Mouse (Mus musculus): ENCODE measurements at regions not wholly inside any gene's neighbourhood (a gene's known extent, or its start where the extent isn't known, plus 50 kb on each side); places are given as distances from the start of the nearest gene placed in this dataset.
A peak's percentile ranks its signal among the peaks of the same experiment; 100 is the strongest.

- DNase-seq (ENCODE audit: low spot score) = no peak
- intact Hi-C loops (cut with DNase I) = no loop called here
Measured at GRCm38 (mm10) chr9:59232682-59233081, 58.7 kb upstream of the Adpgk start.

- DNase-seq (ENCODE audit: low spot score) = no peak
- intact Hi-C loops (cut with DNase I) = no loop called here
Measured at GRCm38 (mm10) chr9:59231947-59232346, 59.4 kb upstream of the Adpgk start.

DNA sequence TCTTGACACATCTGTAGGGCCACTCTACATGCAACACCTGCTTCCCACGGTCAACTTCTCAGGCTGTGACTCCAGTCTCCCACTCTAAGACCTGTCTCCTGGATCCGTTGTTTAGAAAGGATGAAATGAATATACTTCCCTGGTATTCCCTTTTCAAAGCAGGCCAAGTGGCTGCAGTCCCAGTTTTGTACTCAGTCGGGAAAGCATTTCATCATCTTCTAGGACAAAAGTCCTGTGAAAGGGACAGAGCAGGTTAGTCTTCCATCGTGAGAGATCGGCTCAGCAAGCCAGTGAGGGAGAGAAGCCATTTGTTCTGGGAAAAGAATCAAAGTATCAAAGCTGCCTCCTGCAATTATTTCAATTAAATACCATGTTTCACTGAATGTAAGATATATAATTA lies 60.2 kb upstream of the Adpgk start:
- intact Hi-C loops (cut with DNase I) = no loop called here
- DNase-seq (ENCODE audit: low spot score) = no peak

- no peak for DNase-seq (ENCODE audit: low spot score)
- intact Hi-C loops (cut with DNase I) = no loop called here
Measured at GRCm38 (mm10) chr9:59230161-59230560, 61.2 kb upstream of the Adpgk start.

DNA sequence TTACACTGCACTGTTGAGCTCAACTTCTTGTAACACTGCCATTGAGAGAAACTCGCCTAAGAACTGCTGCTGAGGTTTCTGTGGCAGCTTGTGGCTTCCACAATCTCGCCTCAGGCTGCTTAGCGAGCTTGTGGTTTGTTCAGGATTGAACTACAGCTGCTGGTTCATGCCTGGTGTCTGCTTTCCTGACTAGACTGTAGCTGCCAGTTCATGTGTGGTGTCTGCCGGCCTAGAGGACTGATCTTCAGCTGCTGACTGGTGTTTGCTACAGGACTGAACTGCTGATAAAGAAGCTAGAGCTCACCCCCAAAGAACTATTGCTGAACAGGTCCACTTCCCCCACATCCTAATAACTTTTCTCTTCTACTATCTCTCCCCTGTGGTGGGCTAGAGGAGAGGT lies 63.4 kb upstream of the Adpgk start:
- intact Hi-C loops (cut with DNase I) = no loop called here
- DNase-seq (ENCODE audit: low spot score) = no peak

DNA sequence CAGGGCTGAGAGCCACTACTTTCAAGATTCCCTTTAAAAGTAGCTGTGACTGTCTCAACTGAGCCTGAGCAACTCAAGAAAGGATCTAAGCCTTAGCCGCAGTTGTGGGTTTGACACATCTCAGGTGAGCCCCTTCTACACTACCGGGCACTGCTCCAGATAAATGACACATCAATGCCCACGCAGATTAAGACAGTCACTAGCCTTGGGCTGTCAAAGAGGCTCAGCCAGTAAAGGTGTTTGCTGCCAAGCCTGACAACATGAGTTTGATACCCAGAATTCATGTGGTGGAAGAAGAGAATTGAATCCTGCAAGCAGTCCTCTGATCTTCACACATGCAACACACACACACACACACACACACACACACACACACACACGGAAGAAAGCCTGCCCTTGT lies 65.0 kb upstream of the Adpgk start:
- intact Hi-C loops (cut with DNase I) = no loop called here
- DNase-seq (ENCODE audit: low spot score) = no peak

GRCm38 (mm10) chr9:59219277-59219676 lies 72.1 kb upstream of the Adpgk start:
- DNase-seq (ENCODE audit: low spot score) = no peak
- intact Hi-C loops (cut with DNase I) = no loop called here

DNA sequence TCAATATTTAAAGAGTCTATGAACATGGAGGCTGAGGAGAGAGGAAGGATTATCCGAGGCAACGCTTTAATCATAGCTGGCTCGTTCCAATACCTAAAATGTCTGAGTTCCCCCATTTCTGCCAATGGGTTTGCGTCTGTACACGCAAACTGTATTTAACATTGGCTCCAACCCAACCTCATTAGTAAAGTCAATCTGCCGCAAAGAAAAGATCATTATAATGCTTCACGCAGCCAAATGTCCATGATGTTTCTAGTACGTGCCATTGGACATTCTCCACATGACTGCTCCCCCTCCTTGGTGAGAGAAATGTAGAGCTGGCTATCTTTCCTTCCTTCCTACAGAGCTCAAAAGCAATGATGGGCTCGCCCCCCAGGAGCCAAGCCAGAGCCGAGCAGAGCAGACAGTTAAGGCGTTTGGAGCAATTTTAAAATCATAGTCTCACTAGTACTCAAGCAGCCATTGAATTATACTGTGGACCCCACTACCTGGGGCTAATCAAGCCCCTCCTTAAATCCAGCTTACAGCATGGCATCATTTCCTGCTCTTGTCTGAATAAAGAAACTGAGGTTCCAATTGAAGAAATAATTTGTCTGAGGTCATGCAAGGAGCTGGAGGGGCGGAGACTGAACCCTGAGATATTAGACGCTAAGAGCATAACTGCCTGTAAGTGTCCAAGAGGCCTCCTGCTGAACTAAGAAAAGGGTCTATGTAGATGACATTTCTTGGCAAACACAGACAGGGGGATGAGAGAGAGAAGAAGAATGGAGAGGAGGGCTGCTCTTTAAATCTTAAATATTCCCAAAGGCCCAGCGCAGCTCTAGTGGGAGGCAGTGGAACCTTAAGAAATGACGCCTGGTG lies 88.5 kb upstream of the Adpgk start:
- no peak for DNase-seq (ENCODE audit: low spot score)
- intact Hi-C loops (cut with DNase I) = no loop called here

GRCm38 (mm10) chr9:59199495-59200196 lies 91.7 kb upstream of the Adpgk start:
- DNase-seq (ENCODE audit: low spot score) = no peak
- intact Hi-C loops (cut with DNase I) = no loop called here

DNA sequence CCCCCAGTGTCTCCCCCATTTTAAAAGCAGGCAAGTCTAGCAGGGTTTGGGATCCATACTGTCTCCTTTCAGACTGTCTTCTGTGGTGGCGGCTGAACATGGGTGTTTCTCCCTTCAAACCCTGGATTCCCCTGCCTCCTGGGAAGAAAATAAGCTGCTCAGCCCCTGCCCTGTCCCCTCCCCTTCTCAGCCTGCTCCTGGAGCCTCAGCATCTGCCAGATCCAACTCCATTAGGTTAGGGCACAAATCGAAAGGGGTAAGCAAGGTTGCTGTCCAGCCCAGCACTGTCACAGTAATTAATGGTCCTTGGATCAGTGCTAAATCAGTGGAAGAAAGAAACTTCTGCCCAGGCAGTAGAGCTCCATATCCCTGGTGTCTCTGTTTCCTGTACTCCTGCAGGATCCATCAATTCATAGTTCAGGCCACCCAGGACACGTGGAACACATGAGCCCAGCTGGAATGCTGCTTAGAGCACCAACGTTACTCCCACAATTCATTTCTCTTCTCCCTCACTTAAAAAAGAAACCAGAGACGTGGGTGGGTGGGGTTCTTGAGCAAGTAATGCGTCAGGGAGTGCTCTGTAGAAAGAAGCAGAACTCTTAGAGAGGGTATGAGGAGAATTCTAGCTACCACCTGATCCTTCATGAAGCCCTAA lies 93.0 kb upstream of the Adpgk start:
- intact Hi-C loops (cut with DNase I) = no loop called here
- DNase-seq (ENCODE audit: low spot score) = no peak

DNA sequence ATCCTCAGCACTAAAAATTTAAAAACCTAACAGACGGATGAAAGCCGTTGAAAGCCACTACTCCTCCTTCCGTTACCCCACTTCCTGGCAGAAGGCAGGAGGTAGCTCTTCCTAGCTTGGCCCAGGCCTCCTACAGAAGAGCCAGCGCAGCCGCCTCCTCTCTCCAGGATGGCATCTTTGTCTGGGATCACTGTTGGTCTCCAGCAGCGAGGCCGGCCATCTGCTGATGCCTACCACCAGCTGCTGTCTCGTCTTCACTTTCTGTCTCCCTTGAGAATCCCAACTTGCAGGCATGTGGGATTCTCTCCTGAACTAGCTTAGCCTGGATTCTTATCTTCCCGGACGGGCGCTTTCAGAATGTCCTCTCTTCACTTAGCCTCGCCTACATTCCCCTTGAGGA lies 93.9 kb upstream of the Adpgk start:
- intact Hi-C loops (cut with DNase I) = no loop called here
- no peak for DNase-seq (ENCODE audit: low spot score)

DNA sequence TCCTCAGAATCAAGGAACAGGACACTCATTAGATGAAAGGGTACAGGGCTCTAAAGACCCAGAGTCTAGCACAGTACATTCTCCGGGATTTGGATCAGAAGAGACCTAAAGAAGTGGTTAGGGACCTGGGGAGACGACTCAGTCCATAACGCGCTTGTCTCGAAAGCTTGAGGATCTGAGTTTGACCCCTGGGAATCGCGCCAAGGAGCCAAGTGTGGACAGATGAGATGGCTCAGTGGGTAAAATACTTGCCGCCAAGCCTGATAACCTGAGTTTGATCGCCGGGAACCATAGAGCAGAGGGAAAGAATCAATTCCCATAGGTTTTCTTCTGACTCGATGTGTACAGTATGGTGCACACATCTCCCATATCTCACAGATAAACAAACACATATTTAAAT lies 97.4 kb upstream of the Adpgk start:
- no peak for DNase-seq (ENCODE audit: low spot score)
- intact Hi-C loops (cut with DNase I) = no loop called here

DNA sequence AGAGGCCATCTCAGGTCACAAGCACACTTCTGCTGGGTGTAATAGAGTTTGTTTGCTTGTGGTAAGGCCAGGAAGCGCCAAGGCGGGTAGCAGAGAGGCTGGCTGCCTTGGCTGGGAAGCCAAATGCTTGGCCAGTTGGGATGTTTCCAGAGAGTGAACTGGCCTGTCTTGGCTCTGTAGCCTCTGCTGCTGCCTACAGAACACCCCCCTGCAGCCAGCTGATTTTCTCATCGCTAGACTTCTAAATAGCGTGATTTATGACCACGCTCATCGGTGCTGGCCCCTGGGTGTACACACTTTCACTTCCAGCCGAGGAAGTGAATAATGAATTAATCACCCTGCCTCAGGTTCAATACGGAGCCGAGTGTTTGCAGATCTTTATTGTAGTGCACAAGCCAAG lies 102.2 kb upstream of the Adpgk start:
- intact Hi-C loops (cut with DNase I) = no loop called here
- DNase-seq (ENCODE audit: low spot score) = peak; percentile 51

DNA sequence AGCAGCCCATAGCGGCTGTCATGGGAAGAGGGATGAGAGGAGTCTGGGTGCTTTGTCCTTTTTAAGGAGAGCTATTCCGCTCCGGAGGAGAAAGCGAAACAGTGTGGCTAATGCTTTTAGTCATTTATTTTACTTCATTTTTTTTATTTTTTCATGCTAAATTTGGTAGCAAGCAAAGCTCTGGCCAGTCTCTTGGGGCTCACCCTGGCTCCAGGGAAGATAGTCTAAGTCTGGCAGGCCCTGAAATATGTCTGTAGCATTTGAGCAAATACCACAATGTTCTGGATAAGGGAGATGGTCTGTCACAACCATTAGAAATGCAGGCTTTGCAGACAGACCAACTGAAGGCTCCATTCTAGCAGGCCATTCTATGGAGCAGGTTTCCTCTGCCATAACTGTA lies 102.9 kb upstream of the Adpgk start:
- no peak for DNase-seq (ENCODE audit: low spot score)
- intact Hi-C loops (cut with DNase I) = no loop called here

GRCm38 (mm10) chr9:59186326-59186725 lies 105.0 kb upstream of the Adpgk start:
- intact Hi-C loops (cut with DNase I) = no loop called here
- no peak for DNase-seq (ENCODE audit: low spot score)

DNA sequence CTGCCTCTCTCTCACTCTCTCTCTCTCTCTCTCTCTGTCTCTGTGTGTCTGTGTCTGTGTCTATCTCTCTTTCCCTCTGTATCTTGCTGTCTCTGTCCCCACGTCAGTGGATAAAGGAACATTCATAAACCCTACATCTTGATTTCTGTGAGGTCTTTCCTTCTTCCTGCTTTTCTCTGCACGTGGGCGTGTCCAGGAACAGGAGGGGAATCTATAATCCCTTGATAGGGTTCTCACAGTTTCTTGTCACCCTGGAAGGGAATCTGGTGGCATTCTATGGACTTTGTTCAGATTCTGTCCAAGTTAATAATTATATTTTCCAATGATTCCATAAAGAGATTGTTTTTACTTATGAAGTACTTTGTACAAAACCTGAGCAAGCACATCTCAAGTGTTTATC lies 107.3 kb upstream of the Adpgk start:
- intact Hi-C loops (cut with DNase I) = no loop called here
- DNase-seq (ENCODE audit: low spot score) = no peak

DNA sequence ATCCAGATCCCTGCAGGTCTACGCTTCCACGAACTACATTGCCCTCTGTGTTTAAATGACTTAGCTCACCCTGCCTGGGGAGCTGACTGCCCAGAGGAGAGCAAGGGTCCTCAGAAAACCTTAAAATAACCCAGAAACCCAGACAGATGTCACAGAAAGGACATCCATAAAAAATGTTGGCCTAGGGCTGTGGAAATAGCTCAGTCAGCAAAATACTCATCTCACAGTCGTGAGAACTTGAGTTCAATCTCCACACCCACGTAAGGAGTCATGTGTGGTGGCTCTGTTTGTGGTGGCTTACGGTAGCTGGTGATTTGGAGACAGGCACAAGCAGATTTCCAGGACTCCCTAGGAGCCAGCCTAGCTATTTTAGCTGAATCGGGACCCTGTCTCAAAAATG lies 108.5 kb upstream of the Adpgk start:
- intact Hi-C loops (cut with DNase I) = no loop called here

GRCm38 (mm10) chr9:59182490-59182889 lies 108.9 kb upstream of the Adpgk start:
- no peak for DNase-seq (ENCODE audit: low spot score)
- intact Hi-C loops (cut with DNase I) = no loop called here

More for the DNA sequence above, 108.5 kb upstream of the Adpgk start:
- no peak for DNase-seq (ENCODE audit: low spot score)

- intact Hi-C loops (cut with DNase I) = no loop called here
- no peak for DNase-seq (ENCODE audit: low spot score)
Measured at GRCm38 (mm10) chr9:59171576-59171975, 119.8 kb upstream of the Adpgk start.

DNA sequence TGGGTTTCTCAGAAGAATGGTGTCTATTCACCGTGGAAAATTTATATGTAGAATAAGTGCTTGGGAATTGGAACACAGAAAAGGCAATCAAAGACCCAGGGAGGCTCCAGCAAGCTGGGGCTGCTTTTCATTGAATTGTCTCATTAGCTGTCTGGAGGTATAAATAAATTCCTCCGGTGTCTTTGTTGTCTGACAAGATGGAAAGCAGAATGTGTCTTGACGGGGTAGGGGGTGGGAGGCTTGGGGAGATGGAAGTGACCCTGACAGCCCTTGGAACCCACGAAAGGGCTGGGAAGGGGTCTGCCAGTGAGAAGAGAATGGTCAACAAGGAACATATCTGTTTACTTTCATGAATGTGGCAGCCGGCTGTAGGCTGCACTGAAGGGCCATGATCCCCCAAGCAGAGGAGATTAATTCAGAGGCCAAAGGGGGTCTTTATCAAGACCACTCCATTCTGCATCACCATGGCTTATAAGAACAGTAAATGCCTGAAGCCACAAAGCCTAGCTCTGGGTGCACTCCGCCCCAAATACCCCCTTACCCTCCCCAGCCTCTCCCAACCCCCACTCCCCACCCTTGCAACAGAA lies 127.2 kb upstream of the Neo1 start:
- intact Hi-C loops (cut with DNase I) = no loop called here

GRCm38 (mm10) chr9:59162954-59163353 lies 126.7 kb upstream of the Neo1 start:
- intact Hi-C loops (cut with DNase I) = no loop called here
- no peak for DNase-seq (ENCODE audit: low spot score)

More for the DNA sequence above, 127.2 kb upstream of the Neo1 start:
- no peak for DNase-seq (ENCODE audit: low spot score)

Measured in heart, postnatal 25 days (tissue).